Mouse (Mus musculus) cerebellum, adult 2 months (tissue): ENCODE measurements around the gene Rbms1.

Source experiments
- CTCF ChIP-seq: fragments of 200-500 bp; IDR thresholded peaks from 2 replicates; pipeline ENCODE4 v1.5.1; 2011; ENCODE audit warnings: low read depth, mild to moderate bottlenecking, control low read depth, low read length, moderate library complexity, borderline replicate concordance; ENCODE audit not compliant: insufficient read depth
- POLR2A ChIP-seq: fragments of 200-500 bp; IDR thresholded peaks from 2 replicates; pipeline ENCODE4 v1.6.1; 2011; ENCODE audit warnings: low read length, control low read depth, borderline replicate concordance; ENCODE audit not compliant: insufficient read depth

DNA sequence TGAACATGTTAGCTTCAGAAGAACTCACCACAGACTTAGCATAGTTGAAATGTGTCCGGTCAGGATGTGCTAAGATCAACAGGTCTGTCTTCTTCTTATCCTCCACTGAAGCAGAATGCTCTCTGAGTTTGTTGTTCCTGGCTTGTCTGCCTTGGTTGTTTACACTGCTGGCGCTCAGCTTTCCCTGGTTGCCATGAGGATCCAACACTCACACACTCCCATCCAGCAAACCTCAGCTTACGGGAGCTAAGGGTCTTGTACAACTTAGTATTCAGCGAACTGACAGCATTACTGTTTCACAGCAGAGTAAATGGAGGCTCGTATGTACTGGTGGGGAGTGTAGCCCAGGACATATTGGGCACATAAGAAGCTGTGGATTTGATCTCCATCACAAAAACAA lies 37.9 kb downstream of the Rbms1 start:
- TF ChIP-seq CTCF (no peak), POLR2A (no peak)
